Mouse (Mus musculus): Measurements from ENCODE around the gene Cdh13.

The Cdh13 gene

GRCm38 (mm10) chr8:118283600-118284111, at the start of gene Cdh13:
Gene Cdh13, plus strand, starts transcription at chr8:118283733.
- CTCF ChIA-PET = no interaction called here

GRCm38 (mm10) chr8:118235626-118236025, 47.9 kb upstream of the Cdh13 start:
- CTCF ChIA-PET = no interaction called here

- CTCF ChIA-PET = no interaction called here
These were observed 46.3 kb upstream of the Cdh13 start for GRCm38 (mm10) chr8:118237150-118237620.

- CTCF ChIA-PET = no interaction called here
These were observed 45.4 kb upstream of the Cdh13 start for GRCm38 (mm10) chr8:118238156-118238555.

GRCm38 (mm10) chr8:118239186-118239585, 44.3 kb upstream of the Cdh13 start:
- CTCF ChIA-PET = no interaction called here

- CTCF ChIA-PET = no interaction called here
These were observed 34.2 kb upstream of the Cdh13 start for GRCm38 (mm10) chr8:118249319-118249718.

- CTCF ChIA-PET = no interaction called here
These were observed 33.6 kb upstream of the Cdh13 start for GRCm38 (mm10) chr8:118249923-118250322.

- CTCF ChIA-PET = no interaction called here
These were observed 20.4 kb upstream of the Cdh13 start for GRCm38 (mm10) chr8:118263117-118263516.

- CTCF ChIA-PET = no interaction called here
These were observed 12.7 kb upstream of the Cdh13 start for GRCm38 (mm10) chr8:118270751-118271402.

GRCm38 (mm10) chr8:118272493-118272892, 11.0 kb upstream of the Cdh13 start:
- CTCF ChIA-PET = no interaction called here

GRCm38 (mm10) chr8:118274243-118274642, 9.3 kb upstream of the Cdh13 start:
- CTCF ChIA-PET = no interaction called here

GRCm38 (mm10) chr8:118274688-118275087, 8.8 kb upstream of the Cdh13 start:
- CTCF ChIA-PET = no interaction called here

GRCm38 (mm10) chr8:118284112-118285029, 838 bp downstream of the Cdh13 start:
- CTCF ChIA-PET = no interaction called here

- CTCF ChIA-PET = no interaction called here
These were observed 2.2 kb downstream of the Cdh13 start for GRCm38 (mm10) chr8:118285596-118286281.

- CTCF ChIA-PET = no interaction called here
These were observed 3.0 kb downstream of the Cdh13 start for GRCm38 (mm10) chr8:118286282-118287180.

- CTCF ChIA-PET = no interaction called here
These were observed 4.0 kb downstream of the Cdh13 start for GRCm38 (mm10) chr8:118287496-118287895.

GRCm38 (mm10) chr8:118288259-118288952, 4.9 kb downstream of the Cdh13 start:
- CTCF ChIA-PET = no interaction called here

GRCm38 (mm10) chr8:118289091-118289490, 5.6 kb downstream of the Cdh13 start:
- CTCF ChIA-PET = no interaction called here

- CTCF ChIA-PET = no interaction called here
These were observed 6.0 kb downstream of the Cdh13 start for GRCm38 (mm10) chr8:118289525-118289924.

- CTCF ChIA-PET = no interaction called here
These were observed 6.7 kb downstream of the Cdh13 start for GRCm38 (mm10) chr8:118290266-118290665.

GRCm38 (mm10) chr8:118296477-118296876, 12.9 kb downstream of the Cdh13 start:
- CTCF ChIA-PET = no interaction called here
